Mouse (Mus musculus) heart, adult 2 months (tissue): Measurements from ENCODE around the gene Clec2e.

Source experiments
- CTCF ChIP-seq: fragments of 200-600 bp; IDR thresholded peaks from 2 replicates; pipeline ENCODE4 v1.8.1; 2022; ENCODE audit warnings: antibody characterized with exemption, mild to moderate bottlenecking, moderate library complexity
- EP300 ChIP-seq: fragments of 200-500 bp; IDR thresholded peaks from 2 replicates; pipeline ENCODE4 v1.6.1; 2011; ENCODE audit warnings: low read depth, low read length, control low read depth; ENCODE audit not compliant: insufficient read depth
- POLR2A ChIP-seq: fragments of 200-500 bp; IDR thresholded peaks from 2 replicates; pipeline ENCODE4 v1.6.1; 2011; ENCODE audit warnings: mild to moderate bottlenecking, low read depth, low read length, control low read depth; ENCODE audit not compliant: insufficient read depth

DNA sequence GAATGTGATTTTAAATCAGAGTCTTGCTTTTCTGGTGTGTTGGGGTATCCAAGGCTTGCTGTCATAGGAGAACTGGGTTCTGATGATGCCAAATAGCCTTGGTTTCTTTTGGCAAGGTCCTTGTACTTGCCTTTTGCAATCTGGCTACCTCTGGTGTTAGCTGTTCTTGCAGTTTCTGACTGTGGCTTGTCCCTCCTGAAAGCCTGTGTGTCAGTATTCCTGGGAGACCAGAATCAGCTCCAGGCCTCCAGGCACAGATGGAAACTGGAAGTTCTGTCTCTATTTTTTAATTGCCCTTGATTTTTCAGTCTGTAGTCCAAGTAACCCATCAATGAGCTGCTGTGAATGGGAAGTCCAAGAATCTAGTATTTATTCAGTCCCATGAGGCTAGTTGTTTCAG lies 26.1 kb upstream of the Clec2e start:
- TF ChIP-seq POLR2A (no peak), CTCF (no peak), EP300 (no peak)
